28 mouse cellular contexts compared by ENCODE assay signal in the genomic region with DNA sequence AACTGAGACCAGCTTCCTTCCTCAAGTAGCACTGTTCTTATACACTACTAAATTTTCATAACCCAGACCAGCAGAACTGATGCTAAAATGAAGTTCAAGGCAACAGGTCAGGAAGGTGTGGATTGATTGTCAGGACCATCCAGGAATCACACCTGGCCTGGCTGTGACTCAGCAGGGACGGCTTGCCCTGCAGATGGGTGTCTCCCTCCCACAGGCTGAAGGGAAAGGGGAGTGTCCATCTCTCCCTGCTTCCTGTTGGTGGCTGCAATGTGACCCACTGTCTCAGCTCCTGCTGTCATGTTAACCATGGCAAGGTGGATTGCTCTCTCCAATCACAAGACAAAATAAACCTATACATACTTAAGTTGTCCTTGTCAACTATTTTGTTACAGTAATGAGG.
DNase-seq lines count a peak whose midpoint lies in the region; ATAC-seq and TF ChIP-seq lines count a peak whose summit lies in the region.
"Had no signal": no experiment of that assay in that cellular context is flagged by ENCODE, and none has a peak within 500 bp of the region (broad histone marks: within the 10 kb centered on the region; RNA-seq: fewer than 3 reads in every experiment).

No protein-coding gene starts in this region.

- 0 out of 2 replicates have a peak, but pooled peaks have one; percentile 15 for ATAC-seq in common myeloid progenitor, adult 5-6 weeks (replicated peaks; ENCODE audit: low read depth, poor library complexity, severe bottlenecking)
- no peak for ATAC-seq in heart, embryonic 11.5 days (replicated peaks; ENCODE audit: insufficient number of reproducible peaks, low FRiP score, low TSS enrichment)
- ATAC-seq: activated CD4-positive, CD25-positive, alpha-beta regulatory T cell, adult 4 months; forebrain, embryonic 14.5 days; forebrain, embryonic 16.5 days; Patski had no signal

- H3K79me3 ChIP-seq in C2C12 (ENCODE audit: low read depth), result no peaks in the 10 kb centered on the region

- 50% methylated on average over 1 of the region's 1 CpGs for WGBS in heart, embryonic 11.5 days (ENCODE audit: insufficient replicate concordance)

- H3K27ac ChIP-seq in heart, embryonic 11.5 days (ENCODE audit: low read depth, low read length), result no peak overlapping the region
- H3K27ac ChIP-seq: embryonic facial prominence, embryonic 13.5 days; embryonic facial prominence, embryonic 15.5 days; forebrain, embryonic 10.5 days; forebrain, embryonic 12.5 days had no signal

- no peaks in the 10 kb centered on the region for H3K27me3 ChIP-seq in C2C12 (ENCODE audit: control insufficient read depth, insufficient read depth, insufficient read length)
- H3K27me3 ChIP-seq in heart, embryonic 11.5 days (ENCODE audit: control insufficient read depth, insufficient read depth, low read length), result no peaks in the 10 kb centered on the region
- H3K27me3 ChIP-seq: embryonic facial prominence, embryonic 13.5 days; embryonic facial prominence, embryonic 15.5 days; forebrain, embryonic 12.5 days; Patski had no signal

- H3K79me2 ChIP-seq in C2C12 (ENCODE audit: control insufficient read depth, insufficient read depth), result no peaks in the 10 kb centered on the region

- no peak overlapping the region for H3K4me2 ChIP-seq in heart, embryonic 11.5 days
- H3K4me2 ChIP-seq: embryonic facial prominence, embryonic 13.5 days; embryonic facial prominence, embryonic 15.5 days; forebrain, embryonic 12.5 days had no signal

- DNase-seq in 416B (ENCODE audit: low read depth) (peak; percentile 37), R1 (ENCODE audit: low read depth, low spot score) (peak; percentile 22)
- DNase-seq in thymus, adult 18-20 months, result no peak
- DNase-seq in frontal cortex, postnatal 10 days (ENCODE audit: low spot score in 2 of 2), result no peak
- no peak for DNase-seq in heart, postnatal 4 days
- DNase-seq: adrenal gland, adult 8-10 months; adrenal gland, postnatal 14 days; adrenal gland, postnatal 36 days; B cell, adult 2 months; cerebellum, adult 11-12 months; cerebellum, adult 2 months; cerebellum, adult 9-10 months; cerebellum, postnatal 10 days; cerebellum, postnatal 25 days; embryo, embryonic 11 days had no signal

- TF ChIP-seq CTCF in C2C12 (IDR thresholded peaks at IDR 0.05; ENCODE audit: control insufficient read depth, insufficient read depth, insufficient read length), result no peak

- H3K9ac ChIP-seq in heart, embryonic 11.5 days (ENCODE audit: low read depth, low read length), result no peak overlapping the region
- H3K9ac ChIP-seq: embryonic facial prominence, embryonic 13.5 days; embryonic facial prominence, embryonic 15.5 days; forebrain, embryonic 12.5 days had no signal

- H3K36me3 ChIP-seq in C2C12 (ENCODE audit: control insufficient read depth, insufficient read depth), result no peaks in the 10 kb centered on the region
- H3K36me3 ChIP-seq in heart, embryonic 11.5 days (ENCODE audit: control insufficient read depth, insufficient read depth, low read length), result no peaks in the 10 kb centered on the region
- H3K36me3 ChIP-seq: G1E had no signal

- no peaks in the 10 kb centered on the region for H3K4me1 ChIP-seq in heart, embryonic 11.5 days (ENCODE audit: control insufficient read depth, insufficient read depth, low read length)

- H3ac ChIP-seq in C2C12 (ENCODE audit: control insufficient read depth, insufficient read length, low read depth), result no peak overlapping the region

- no peaks in the 10 kb centered on the region for H3K9me3 ChIP-seq in heart, embryonic 11.5 days (replicated peaks; ENCODE audit: control insufficient read depth, low read length)
- H3K9me3 ChIP-seq: embryonic facial prominence, embryonic 13.5 days; embryonic facial prominence, embryonic 15.5 days; forebrain, embryonic 10.5 days; forebrain, embryonic 12.5 days; G1E had no signal

- H3K4me3 ChIP-seq in C2C12 (ENCODE audit: insufficient read depth, poor library complexity, severe bottlenecking), result no peak overlapping the region
- no peak overlapping the region for H3K4me3 ChIP-seq in heart, embryonic 11.5 days (ENCODE audit: low read depth, low read length)
- H3K4me3 ChIP-seq: embryonic facial prominence, embryonic 13.5 days; embryonic facial prominence, embryonic 15.5 days; erythroblast, embryonic 14.5 days; forebrain, embryonic 10.5 days; forebrain, embryonic 12.5 days had no signal

TF ChIP-seq in C2C12, 6 proteins besides CTCF, POLR2A, EP300 and RAD21:
- TF ChIP-seq FOSL1 (IDR thresholded peaks at IDR 0.05; ENCODE audit: insufficient read depth, low read length, poor library complexity, severe bottlenecking) (no peak), MYOG (IDR thresholded peaks at IDR 0.05; ENCODE audit: control insufficient read depth, extremely low read depth, insufficient read length) (no peak), MAX (IDR thresholded peaks at IDR 0.05) (no peak), USF1 (IDR thresholded peaks at IDR 0.05; ENCODE audit: low read depth) (no peak), MYOD1 (IDR thresholded peaks at IDR 0.05; ENCODE audit: control insufficient read depth, insufficient read length, low read depth) (peak; percentile 21), CEBPB (IDR thresholded peaks at IDR 0.05; ENCODE audit: low read depth) (no peak)

Comparison
In these comparisons a context has a peak if more than half of its experiments do, and no peak if none do; other contexts are left out.
1. DNase-seq: peak in 416B (single experiment) and R1 (single experiment); none in thymus, adult 18-20 months (0 of 2), frontal cortex, postnatal 10 days (0 of 2) and heart, postnatal 4 days (single experiment).